In the genomic region with DNA sequence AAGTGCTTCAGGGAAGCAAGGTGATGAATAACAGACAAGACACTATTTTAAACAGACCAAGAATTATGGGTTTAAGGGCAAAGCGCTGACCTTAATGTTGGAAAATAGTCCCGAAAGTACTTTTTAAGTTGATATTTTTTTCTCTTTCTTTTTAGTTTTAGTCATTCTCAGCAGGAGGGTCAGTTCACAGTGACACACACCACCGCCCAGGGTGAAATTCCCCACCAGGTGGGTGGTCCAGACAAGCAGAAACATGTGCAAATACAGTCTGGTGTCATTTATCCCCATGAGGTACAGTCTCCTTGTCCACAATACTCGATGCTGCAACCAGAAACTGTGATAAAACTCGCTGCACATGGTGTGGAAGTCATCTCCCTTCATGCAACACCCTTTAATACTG, we compare ENCODE assay signal across 32 mouse cellular contexts.
DNase-seq lines count a peak whose midpoint lies in the region; ATAC-seq lines count a peak whose summit lies in the region.
"Had no signal": no experiment of that assay in that cellular context is flagged by ENCODE, and none has a peak within 500 bp of the region (broad histone marks: within the 10 kb centered on the region; RNA-seq: fewer than 3 reads in every experiment).

No protein-coding gene starts in this region.

- H3K36me3 ChIP-seq in hindbrain, embryonic 11.5 days (ENCODE audit: control insufficient read depth, insufficient read depth, low read length): no peaks in the 10 kb centered on the region
- no peaks in the 10 kb centered on the region for H3K36me3 ChIP-seq in hindbrain, embryonic 14.5 days (replicated peaks; ENCODE audit: control insufficient read depth, insufficient read depth)
- H3K36me3 ChIP-seq in limb, embryonic 11.5 days (ENCODE audit: control insufficient read depth, insufficient read depth, low read length): no peaks in the 10 kb centered on the region
- H3K36me3 ChIP-seq: heart, embryonic 13.5 days; hindbrain, embryonic 13.5 days; kidney, embryonic 15.5 days; liver, embryonic 12.5 days had no signal

- no peak for ATAC-seq in hindbrain, embryonic 11.5 days (ENCODE audit: low FRiP score)
- ATAC-seq in hindbrain, embryonic 14.5 days (ENCODE audit: low FRiP score): no peak
- ATAC-seq in limb, embryonic 11.5 days (ENCODE audit: insufficient number of reproducible peaks, low FRiP score, low TSS enrichment, low read depth): peak; percentile 62; the same call in 1 of the 2 replicates
- ATAC-seq in frontal cortex, adult (ENCODE audit: low TSS enrichment): no peak
- no peak for ATAC-seq in megakaryocyte progenitor cell, adult 5-6 weeks (replicated peaks; ENCODE audit: poor library complexity)
- ATAC-seq: forebrain, embryonic 13.5 days; inflammation-experienced regulatory T-cells, adult 6 months; liver, embryonic 12.5 days; liver, postnatal 0 days; lung, postnatal 0 days had no signal

- no peaks in the 10 kb centered on the region for H3K4me1 ChIP-seq in hindbrain, embryonic 11.5 days (replicated peaks; ENCODE audit: control insufficient read depth, insufficient read depth, low read length)
- no peaks in the 10 kb centered on the region for H3K4me1 ChIP-seq in hindbrain, embryonic 14.5 days (replicated peaks; ENCODE audit: control insufficient read depth, insufficient read depth, low read length)
- H3K4me1 ChIP-seq in limb, embryonic 11.5 days (ENCODE audit: control insufficient read depth, insufficient read depth, low read length): 0 out of 2 replicates have a peak, but pooled peaks cover 5% of the 10 kb centered on the region
- H3K4me1 ChIP-seq: hindbrain, embryonic 13.5 days; kidney, embryonic 15.5 days; liver, embryonic 12.5 days had no signal

- DNase-seq in hindbrain, embryonic 11.5 days (ENCODE audit: low spot score): peak; percentile 27
- DNase-seq in hindbrain, embryonic 14.5 days (ENCODE audit: low spot score): no peak
- DNase-seq in embryo, embryonic 10 days (ENCODE audit: low spot score): peak; percentile 58
- peak; percentile 53 for DNase-seq in embryo, embryonic 9.5 days (ENCODE audit: extremely low spot score)
- peak; percentile 60 for DNase-seq in limb, embryonic 11.5 days (ENCODE audit: low spot score)
- no peak for DNase-seq in heart, postnatal 4 days
- DNase-seq: adrenal gland, postnatal 14 days; cerebellum, adult 18-20 months; cerebellum, postnatal 10 days; gastrocnemius, adult 2 months; gastrocnemius, postnatal 36 days; heart, adult 18-20 months; heart, postnatal 10 days; kidney, adult 18-20 months; kidney, postnatal 25 days; liver, postnatal 0 days; retina, postnatal 1 day; spleen, adult 18-20 months; thymus, postnatal 14 days had no signal

- H3K9me3 ChIP-seq in hindbrain, embryonic 11.5 days (ENCODE audit: control insufficient read depth, low read length): no peaks in the 10 kb centered on the region
- H3K9me3 ChIP-seq in hindbrain, embryonic 14.5 days (ENCODE audit: control insufficient read depth, low read length): no peaks in the 10 kb centered on the region
- no peaks in the 10 kb centered on the region for H3K9me3 ChIP-seq in limb, embryonic 11.5 days (ENCODE audit: control insufficient read depth, low read length)
- H3K9me3 ChIP-seq: forebrain, embryonic 13.5 days; heart, embryonic 13.5 days; hindbrain, embryonic 13.5 days; kidney, embryonic 15.5 days; liver, embryonic 12.5 days had no signal

- 61% methylated on average over 5 of the region's 5 CpGs for WGBS in hindbrain, embryonic 11.5 days
- 69% methylated on average over 5 of the region's 5 CpGs for WGBS in hindbrain, embryonic 14.5 days
- 40% methylated on average over 5 of the region's 5 CpGs for WGBS in limb, embryonic 11.5 days

- H3K4me3 ChIP-seq in hindbrain, embryonic 11.5 days (ENCODE audit: low read depth, low read length): no peak overlapping the region
- H3K4me3 ChIP-seq in hindbrain, embryonic 14.5 days (replicated peaks; ENCODE audit: low read length): no peak overlapping the region
- no peak overlapping the region for H3K4me3 ChIP-seq in limb, embryonic 11.5 days (ENCODE audit: low read depth, low read length)
- H3K4me3 ChIP-seq: forebrain, embryonic 13.5 days; gastrocnemius, adult 2 months; heart, embryonic 13.5 days; hindbrain, embryonic 13.5 days; kidney, embryonic 15.5 days; left cerebral cortex, adult 2 months; liver, embryonic 12.5 days; myocyte had no signal

- H3K27ac ChIP-seq in hindbrain, embryonic 11.5 days (ENCODE audit: low read depth, low read length): no peak overlapping the region
- no peak overlapping the region for H3K27ac ChIP-seq in hindbrain, embryonic 14.5 days
- no peak overlapping the region for H3K27ac ChIP-seq in limb, embryonic 11.5 days (replicated peaks; ENCODE audit: low read depth, low read length)
- H3K27ac ChIP-seq: forebrain, embryonic 13.5 days; gastrocnemius, adult 2 months; heart, embryonic 13.5 days; hindbrain, embryonic 13.5 days; kidney, embryonic 15.5 days; left cerebral cortex, adult 2 months; liver, embryonic 12.5 days; macrophage had no signal

- H3K4me2 ChIP-seq in hindbrain, embryonic 11.5 days (replicated peaks; ENCODE audit: low read depth, low read length): no peak overlapping the region
- H3K4me2 ChIP-seq in hindbrain, embryonic 14.5 days (replicated peaks): no peak overlapping the region
- no peak overlapping the region for H3K4me2 ChIP-seq in limb, embryonic 11.5 days (ENCODE audit: low read depth, severe bottlenecking)
- H3K4me2 ChIP-seq: forebrain, embryonic 13.5 days; heart, embryonic 13.5 days; hindbrain, embryonic 13.5 days; kidney, embryonic 15.5 days; liver, embryonic 12.5 days; midbrain, embryonic 11.5 days had no signal

- no peak overlapping the region for H3K9ac ChIP-seq in hindbrain, embryonic 11.5 days (ENCODE audit: low read depth, low read length)
- H3K9ac ChIP-seq in hindbrain, embryonic 14.5 days: no peak overlapping the region
- no peak overlapping the region for H3K9ac ChIP-seq in limb, embryonic 11.5 days (ENCODE audit: low read length)
- H3K9ac ChIP-seq: forebrain, embryonic 13.5 days; heart, embryonic 13.5 days; hindbrain, embryonic 13.5 days; kidney, embryonic 15.5 days; liver, embryonic 12.5 days; liver, postnatal 0 days had no signal

- H3K27me3 ChIP-seq in hindbrain, embryonic 11.5 days (ENCODE audit: control insufficient read depth, insufficient read depth, low read length): no peaks in the 10 kb centered on the region
- H3K27me3 ChIP-seq in hindbrain, embryonic 14.5 days (ENCODE audit: control insufficient read depth, insufficient read depth, low read length): no peaks in the 10 kb centered on the region
- no peaks in the 10 kb centered on the region for H3K27me3 ChIP-seq in limb, embryonic 11.5 days (ENCODE audit: control insufficient read depth, insufficient read depth, low read length)
- H3K27me3 ChIP-seq: forebrain, embryonic 13.5 days; heart, embryonic 13.5 days; hindbrain, embryonic 13.5 days; kidney, embryonic 15.5 days; liver, embryonic 12.5 days had no signal

Comparison
In these comparisons a context has a peak if more than half of its experiments do, and no peak if none do; other contexts are left out.
1. DNase-seq: peak in hindbrain, embryonic 11.5 days (single experiment), embryo, embryonic 10 days (single experiment), embryo, embryonic 9.5 days (single experiment) and limb, embryonic 11.5 days (single experiment); none in hindbrain, embryonic 14.5 days (single experiment) and heart, postnatal 4 days (single experiment).